Mouse (Mus musculus) CH12.LX (cell line): ENCODE results near the gene Ebf1.

Source experiments
- CHD2 ChIP-seq: IDR thresholded peaks from 2 replicates; pipeline ENCODE4 v1.6.1; 2011; ENCODE audit warnings: low read length, improper control_type of control experiment
- CTCF ChIP-seq, 2 experiments: IDR thresholded peaks in 1 of 2; conservative IDR thresholded peaks in 1 of 2; 2 replicates each; pipeline ENCODE4 v1.5.1; 2011 to 2012; ENCODE audit warnings: low read depth in 2 of 2, low read length in 2 of 2, improper control_type of control experiment in 1 of 2, inconsistent platforms in 1 of 2, mild to moderate bottlenecking in 1 of 2, moderate library complexity in 1 of 2
- EP300 ChIP-seq: IDR thresholded peaks from 2 replicates; pipeline ENCODE4 v1.6.1; 2011; ENCODE audit warnings: low read length, improper control_type of control experiment
- POLR2A ChIP-seq: IDR thresholded peaks from 2 replicates; pipeline ENCODE4 v1.6.1; 2011; ENCODE audit warnings: low read depth, mild to moderate bottlenecking, improper control_type of control experiment, low read length
- POLR2AphosphoS2 ChIP-seq: IDR thresholded peaks from 2 replicates; pipeline ENCODE4 v1.6.1; 2011; ENCODE audit warnings: low read depth, low read length, improper control_type of control experiment
- SMC3 ChIP-seq: IDR thresholded peaks from 2 replicates; pipeline ENCODE4 v1.6.1; 2011; ENCODE audit warnings: low read depth, low read length, improper control_type of control experiment
- TBP ChIP-seq: conservative IDR thresholded peaks from 2 replicates; pipeline ENCODE4 v1.6.1; 2011; ENCODE audit warnings: low read depth, low read length, improper control_type of control experiment
- ZC3H11A ChIP-seq: IDR thresholded peaks from 2 replicates; pipeline ENCODE4 v1.6.1; 2012; ENCODE audit warnings: low read depth, mild to moderate bottlenecking, inconsistent platforms, low read length, improper control_type of control experiment

DNA sequence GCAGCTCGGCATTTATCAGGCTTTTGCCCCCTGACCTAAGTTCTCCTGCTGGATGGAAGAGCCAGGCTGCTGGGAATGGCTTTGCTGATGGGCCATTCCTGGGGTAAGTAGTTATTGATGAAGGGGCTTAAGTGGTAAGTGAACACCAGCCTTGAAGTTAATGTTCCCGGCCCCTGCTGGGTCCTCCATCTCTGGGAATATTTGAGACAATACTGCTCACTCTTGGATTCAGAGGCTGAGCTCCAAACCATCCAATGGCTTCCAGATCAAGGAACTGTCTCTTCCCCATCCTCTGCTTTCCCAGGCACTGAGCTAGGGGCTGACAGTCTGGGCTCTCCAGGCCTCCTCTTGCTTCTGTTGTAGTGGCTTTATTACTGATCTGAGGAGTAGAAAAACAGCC, 116.2 kb downstream of the Ebf1 start:
- no peak for TF ChIP-seq POLR2AphosphoS2
- no peak for TF ChIP-seq POLR2A
- TF ChIP-seq CTCF (conservative IDR thresholded peaks at IDR 0.05 in 1 of 2, IDR thresholded peaks at IDR 0.05 in 1 of 2; ENCODE audit: low read depth in 2 of 2, low read length in 2 of 2) = no peak
- TF ChIP-seq CHD2 = no peak
- no peak for TF ChIP-seq TBP
- no peak for TF ChIP-seq ZC3H11A
- TF ChIP-seq SMC3 = no peak
- TF ChIP-seq EP300 = no peak
